Mouse (Mus musculus) forebrain, embryonic 15.5 days (tissue): ENCODE measurements around the gene Helb. TPM values are rescaled to one million over a fixed set of nuclear protein-coding genes. Genes with fewer than 3 reads are reported as not detected.
A peak's percentile ranks its signal among the peaks of the same experiment; 100 is the strongest.

Source experiments
- ATAC-seq: fragments of 200-750 bp; cut with Nextera tagmentation; replicated peaks from 2 replicates; pipeline ENCODE4 v1.8.0; 2017; ENCODE audit warnings: mild to moderate bottlenecking, moderate TSS enrichment, moderate library complexity
- H3K27ac ChIP-seq: fragments of 300-500 bp; sonication (generic); replicated peaks from 2 replicates; pipeline ENCODE4 v1.5.1; 2015; ENCODE audit warnings: mild to moderate bottlenecking, inconsistent platforms
- H3K27me3 ChIP-seq: fragments of 300-500 bp; sonication (generic); 2 replicates; pipeline ENCODE4 v1.6.1; 2015; ENCODE audit warnings: inconsistent platforms
- H3K36me3 ChIP-seq: fragments of 300-500 bp; sonication (generic); 2 replicates; pipeline ENCODE4 v1.6.1; 2015; ENCODE audit warnings: mild to moderate bottlenecking, inconsistent platforms
- H3K4me1 ChIP-seq: fragments of 300-500 bp; sonication (generic); 2 replicates; pipeline ENCODE4 v1.6.1; 2015; ENCODE audit warnings: inconsistent platforms
- H3K4me2 ChIP-seq: fragments of 300-500 bp; sonication (generic); replicated peaks from 2 replicates; pipeline ENCODE4 v1.6.1; 2015; ENCODE audit warnings: mild to moderate bottlenecking, inconsistent platforms
- H3K4me3 ChIP-seq: fragments of 300-500 bp; sonication (generic); 2 replicates; pipeline ENCODE4 v1.5.1; 2015; ENCODE audit warnings: mild to moderate bottlenecking, inconsistent platforms
- H3K9ac ChIP-seq: fragments of 300-500 bp; sonication (generic); replicated peaks from 2 replicates; pipeline ENCODE4 v1.6.1; 2015; ENCODE audit warnings: mild to moderate bottlenecking, inconsistent platforms
- H3K9me3 ChIP-seq: fragments of 300-500 bp; sonication (generic); 2 replicates; pipeline ENCODE4 v1.6.1; 2016; ENCODE audit warnings: inconsistent platforms
- WGBS: fragments of 180-500 bp; shearing (Covaris S2); methylation state at CpG from one replicate; pipeline ENCODE4 v1.1.7; 2015; ENCODE audit warnings: mixed read lengths; 5-methylcytosine and 5-hydroxymethylcytosine counted together
- polyA plus RNA-seq: library from polyadenylated mRNA; unstranded; fragments of >200 nt; fragmentation: Nextera tagmentation; extraction: Ambion mirVana; gene quantifications from 2 replicates; pipeline ENCODE4 v1.2.1, GENCODE M21; 2015

Gene Helb
- 4.0 and 4.1 TPM in 2 replicates for polyA plus RNA-seq

GRCm38 (mm10) chr10:120112507-120113396, at the start of gene Helb:
TSS of gene Helb (minus strand) at chr10:120112987.
- peak within 1 kb of the TSS; percentile 64 for H3K27ac ChIP-seq
- H3K36me3 ChIP-seq = no peaks in the 10 kb centered on the region
- WGBS = 1% methylated on average over 55 of the region's 55 CpGs
- H3K4me1 ChIP-seq = peaks cover 11% of the 10 kb centered on the region; the same call in 1 of the 2 replicates
- peak within 1 kb of the TSS; percentile 84 for H3K4me3 ChIP-seq
- peak within 1 kb of the TSS; percentile 70 for H3K9ac ChIP-seq
- ATAC-seq = peak; percentile 99
- no peaks in the 10 kb centered on the region for H3K27me3 ChIP-seq
- no peaks in the 10 kb centered on the region for H3K9me3 ChIP-seq
- peak within 1 kb of the TSS; percentile 90 for H3K4me2 ChIP-seq

GRCm38 (mm10) chr10:120160533-120160932, 47.7 kb upstream of the Helb start:
- no peaks in the 10 kb centered on the region for H3K27me3 ChIP-seq
- H3K4me3 ChIP-seq = no peak overlapping the region
- no peak overlapping the region for H3K27ac ChIP-seq
- WGBS = 84% methylated on average over 9 of the region's 9 CpGs
- no peaks in the 10 kb centered on the region for H3K9me3 ChIP-seq
- no peak overlapping the region for H3K4me2 ChIP-seq
- no peak overlapping the region for H3K9ac ChIP-seq
- H3K4me1 ChIP-seq = no peaks in the 10 kb centered on the region
- ATAC-seq = no peak
- no peaks in the 10 kb centered on the region for H3K36me3 ChIP-seq

GRCm38 (mm10) chr10:120153911-120154310, 41.1 kb upstream of the Helb start:
- ATAC-seq = no peak
- no peak overlapping the region for H3K9ac ChIP-seq
- 93% methylated on average over 2 of the region's 2 CpGs for WGBS
- no peaks in the 10 kb centered on the region for H3K4me1 ChIP-seq
- H3K9me3 ChIP-seq = no peaks in the 10 kb centered on the region
- no peaks in the 10 kb centered on the region for H3K27me3 ChIP-seq
- no peaks in the 10 kb centered on the region for H3K36me3 ChIP-seq
- H3K4me3 ChIP-seq = no peak overlapping the region
- no peak overlapping the region for H3K4me2 ChIP-seq
- no peak overlapping the region for H3K27ac ChIP-seq

- no peak overlapping the region for H3K4me2 ChIP-seq
- H3K9ac ChIP-seq = no peak overlapping the region
- H3K27ac ChIP-seq = no peak overlapping the region
- ATAC-seq = no peak
- H3K4me3 ChIP-seq = no peak overlapping the region
- H3K9me3 ChIP-seq = no peaks in the 10 kb centered on the region
- WGBS = 94% methylated on average over 7 of the region's 7 CpGs
- no peaks in the 10 kb centered on the region for H3K4me1 ChIP-seq
- no peaks in the 10 kb centered on the region for H3K36me3 ChIP-seq
- no peaks in the 10 kb centered on the region for H3K27me3 ChIP-seq
Observed at GRCm38 (mm10) chr10:120151672-120152071, 38.9 kb upstream of the Helb start.

GRCm38 (mm10) chr10:120140916-120141516, 28.2 kb upstream of the Helb start:
- no peaks in the 10 kb centered on the region for H3K27me3 ChIP-seq
- 68% methylated on average over 10 of the region's 10 CpGs for WGBS
- no peak overlapping the region for H3K4me2 ChIP-seq

GRCm38 (mm10) chr10:120140193-120140592, 27.4 kb upstream of the Helb start:
- WGBS = 71% methylated on average over 4 of the region's 4 CpGs
- no peaks in the 10 kb centered on the region; the same call in 1 of the 2 replicates for H3K9me3 ChIP-seq
- no peak overlapping the region for H3K4me3 ChIP-seq
- no peaks in the 10 kb centered on the region for H3K27me3 ChIP-seq
- no peak overlapping the region for H3K4me2 ChIP-seq
- H3K27ac ChIP-seq = no peak overlapping the region
- H3K9ac ChIP-seq = no peak overlapping the region
- H3K36me3 ChIP-seq = no peaks in the 10 kb centered on the region
- ATAC-seq = no peak
- no peaks in the 10 kb centered on the region for H3K4me1 ChIP-seq

More at GRCm38 (mm10) chr10:120140916-120141516, 28.2 kb upstream of the Helb start:
- H3K9me3 ChIP-seq = no peaks in the 10 kb centered on the region; the same call in 1 of the 2 replicates
- no peak overlapping the region for H3K9ac ChIP-seq
- no peak overlapping the region for H3K4me3 ChIP-seq
- H3K36me3 ChIP-seq = no peaks in the 10 kb centered on the region
- no peak for ATAC-seq
- no peak overlapping the region for H3K27ac ChIP-seq
- no peaks in the 10 kb centered on the region for H3K4me1 ChIP-seq

GRCm38 (mm10) chr10:120136020-120136562, 23.3 kb upstream of the Helb start:
- H3K27me3 ChIP-seq = no peaks in the 10 kb centered on the region
- no peaks in the 10 kb centered on the region for H3K36me3 ChIP-seq
- H3K9me3 ChIP-seq = no peaks in the 10 kb centered on the region
- H3K4me2 ChIP-seq = no peak overlapping the region
- H3K4me1 ChIP-seq = peaks cover 6% of the 10 kb centered on the region
- no peak overlapping the region for H3K9ac ChIP-seq
- H3K27ac ChIP-seq = no peak overlapping the region
- WGBS = 87% methylated on average over 12 of the region's 12 CpGs
- H3K4me3 ChIP-seq = no peak overlapping the region
- no peak for ATAC-seq

GRCm38 (mm10) chr10:120133697-120134096, 20.9 kb upstream of the Helb start:
- H3K9ac ChIP-seq = no peak overlapping the region
- 44% methylated on average over 11 of the region's 11 CpGs for WGBS
- no peaks in the 10 kb centered on the region for H3K27me3 ChIP-seq
- H3K27ac ChIP-seq = no peak overlapping the region
- no peak for ATAC-seq
- no peak overlapping the region for H3K4me2 ChIP-seq
- no peaks in the 10 kb centered on the region for H3K9me3 ChIP-seq
- no peaks in the 10 kb centered on the region for H3K36me3 ChIP-seq
- no peak overlapping the region for H3K4me3 ChIP-seq
- H3K4me1 ChIP-seq = peaks cover 6% of the 10 kb centered on the region

GRCm38 (mm10) chr10:120130621-120131020, 17.8 kb upstream of the Helb start:
- no peaks in the 10 kb centered on the region for H3K9me3 ChIP-seq
- ATAC-seq = no peak
- WGBS = 67% methylated on average over 16 of the region's 16 CpGs

GRCm38 (mm10) chr10:120128601-120129277, 16.0 kb upstream of the Helb start:
- Histone ChIP-seq H3K4me1 (peaks cover 5% of the 10 kb centered on the region), H3K36me3 (no peaks in the 10 kb centered on the region), H3K9me3 (no peaks in the 10 kb centered on the region), H3K27ac (no peak overlapping the region), H3K4me2 (no peak overlapping the region), H3K9ac (no peak overlapping the region), H3K27me3 (no peaks in the 10 kb centered on the region), H3K4me3 (no peak overlapping the region)
- no peak for ATAC-seq
- WGBS = 51% methylated on average over 13 of the region's 13 CpGs

More at GRCm38 (mm10) chr10:120130621-120131020, 17.8 kb upstream of the Helb start:
- no peaks in the 10 kb centered on the region for H3K36me3 ChIP-seq
- no peak overlapping the region for H3K4me2 ChIP-seq
- H3K9ac ChIP-seq = no peak overlapping the region
- H3K4me1 ChIP-seq = peaks cover 6% of the 10 kb centered on the region
- H3K27me3 ChIP-seq = no peaks in the 10 kb centered on the region
- H3K27ac ChIP-seq = no peak overlapping the region
- no peak overlapping the region for H3K4me3 ChIP-seq

GRCm38 (mm10) chr10:120125465-120125857, 12.7 kb upstream of the Helb start:
- 85% methylated on average over 10 of the region's 10 CpGs for WGBS
- no peaks in the 10 kb centered on the region for H3K4me1 ChIP-seq
- no peaks in the 10 kb centered on the region for H3K36me3 ChIP-seq
- no peaks in the 10 kb centered on the region for H3K27me3 ChIP-seq
- no peak for ATAC-seq
- H3K27ac ChIP-seq = no peak overlapping the region
- H3K9ac ChIP-seq = no peak overlapping the region
- H3K4me3 ChIP-seq = no peak overlapping the region
- H3K4me2 ChIP-seq = no peak overlapping the region
- no peaks in the 10 kb centered on the region for H3K9me3 ChIP-seq
